Mouse (Mus musculus): ENCODE results near the gene Exoc3l2.

- TF ChIP-seq TAL1 (IDR thresholded peaks at IDR 0.05; ENCODE audit: low read length) (no peak), GATA1 (IDR thresholded peaks at IDR 0.05; ENCODE audit: low read length) (no peak)
Observed at GRCm38 (mm10) chr7:19466602-19467145, 3.5 kb downstream of the Exoc3l2 start.
